Mouse (Mus musculus): ENCODE results near the gene Vmn1r66. TPM values are rescaled to one million over a fixed set of nuclear protein-coding genes. Genes with fewer than 3 reads are reported as not detected.
"Not testable (repeated sequence)": the region's sequence is repeated elsewhere in the genome, so short reads cannot be mapped to it uniquely, and the experiment has no call there.

The Vmn1r66 gene
- total RNA-seq (2021) = not detected
- long read RNA-seq, experiment 1 = 0 reads
- long read RNA-seq, experiment 2 = 0 reads

- DNase-seq = no peak
Measured at GRCm38 (mm10) chr7:10277906-10278305, at the start of gene Vmn1r66. TSS of gene Vmn1r66 (minus strand) at chr7:10278006.

GRCm38 (mm10) chr7:10325462-10325861 lies 47.7 kb upstream of the Vmn1r66 start:
- not testable (repeated sequence) for DNase-seq

GRCm38 (mm10) chr7:10252075-10252474 lies 25.7 kb downstream of the Vmn1r66 start:
- no peak for DNase-seq

GRCm38 (mm10) chr7:10249146-10249545 lies 28.7 kb downstream of the Vmn1r66 start:
- no peak for DNase-seq

Other genes starting within 250 kb of the Vmn1r66 start
- gene Vmn2r50, start 224.7 kb downstream of the Vmn1r66 start, total RNA-seq (2021) = not detected
- not detected for gene Vmn2r51, start 172.3 kb downstream of the Vmn1r66 start, total RNA-seq (2021)
- not detected for gene Vmn2r52, start 101.4 kb downstream of the Vmn1r66 start, total RNA-seq (2021)
- not detected for gene Vmn1r67, start 165.3 kb upstream of the Vmn1r66 start, total RNA-seq (2021)
- gene Zik1, start 217.4 kb upstream of the Vmn1r66 start, total RNA-seq (2021) = 1 to 10 TPM; 1.1 to 1.2 TPM

Measured in gastrocnemius, postnatal 25 days (tissue).